Mouse (Mus musculus): Measurements from ENCODE around the gene Zfp973. TPM values are rescaled to one million over a fixed set of nuclear protein-coding genes. Genes with fewer than 3 reads are reported as not detected.
"Not testable (repeated sequence)": the region's sequence is repeated elsewhere in the genome, so short reads cannot be mapped to it uniquely, and the experiment has no call there.

Gene Zfp973
- polyA plus RNA-seq (2012; ENCODE audit: insufficient read depth, low replicate concordance), result 0.58 TPM in 1 of 2 replicates, not detected in the other

- not testable (repeated sequence) for H3K4me3 ChIP-seq (replicated peaks); H3K4me1 ChIP-seq; H3K9me3 ChIP-seq; H3K36me3 ChIP-seq (replicated peaks; ENCODE audit: low read length); H3K27me3 ChIP-seq (replicated peaks)
Observed at GRCm38 (mm10) chr2:176670222-176670621, at the start of gene Zfp973. Gene Zfp973 (plus strand): TSS chr2:176670522.

GRCm38 (mm10) chr2:176636244-176636643 is 34.1 kb upstream of the Zfp973 start, which contains the start of gene Gm14308:
Gene Gm14308 (minus strand): TSS chr2:176636344.
- not testable (repeated sequence) for H3K36me3 ChIP-seq (replicated peaks; ENCODE audit: low read length); H3K4me1 ChIP-seq; H3K4me3 ChIP-seq (replicated peaks); H3K27me3 ChIP-seq (replicated peaks); H3K9me3 ChIP-seq

GRCm38 (mm10) chr2:176708051-176708450 is 37.7 kb downstream of the Zfp973 start, which contains the start of gene Gm14305:
Gene Gm14305 (plus strand): TSS chr2:176708328.
- not testable (repeated sequence) for H3K36me3 ChIP-seq (replicated peaks; ENCODE audit: low read length); H3K4me3 ChIP-seq (replicated peaks); H3K27me3 ChIP-seq (replicated peaks); H3K4me1 ChIP-seq; H3K9me3 ChIP-seq

Other genes starting within 250 kb of the Zfp973 start
- gene Gm14435, start 246.9 kb upstream of the Zfp973 start, polyA plus RNA-seq (2012; ENCODE audit: insufficient read depth, low replicate concordance), result not detected in 2 replicates
- gene Gm14434, start 183.7 kb upstream of the Zfp973 start, polyA plus RNA-seq (2012; ENCODE audit: insufficient read depth, low replicate concordance), result not detected in 2 replicates
- gene Zfp967, start 149.5 kb upstream of the Zfp973 start, polyA plus RNA-seq (2012; ENCODE audit: insufficient read depth, low replicate concordance), result not detected in 2 replicates
- 3.6 TPM in 1 of 2 replicates, not detected in the other for gene Gm14308, start 34.2 kb upstream of the Zfp973 start, polyA plus RNA-seq (2012; ENCODE audit: insufficient read depth, low replicate concordance)
- gene Gm14305, start 37.8 kb downstream of the Zfp973 start, polyA plus RNA-seq (2012; ENCODE audit: insufficient read depth, low replicate concordance), result 1.1 TPM in 1 of 2 replicates, not detected in the other
- not detected in 2 replicates for gene Gm14295, start 128.1 kb downstream of the Zfp973 start, polyA plus RNA-seq (2012; ENCODE audit: insufficient read depth, low replicate concordance)
- gene Gm14408, start 160.6 kb downstream of the Zfp973 start, polyA plus RNA-seq (2012; ENCODE audit: insufficient read depth, low replicate concordance), result not detected in 2 replicates

Data from megakaryocyte, embryonic 14.5 days (primary cell).